Mouse (Mus musculus): Measurements from ENCODE around the gene Shisa2. TPM values are rescaled to one million over a fixed set of nuclear protein-coding genes. Genes with fewer than 3 reads are reported as not detected.

Gene Shisa2
- total RNA-seq, 2 experiments from 2014 or later = 4.3 to 11.7 TPM

Other genes starting within 250 kb of the Shisa2 start
- gene Phf11c, start 229.9 kb upstream of the Shisa2 start, total RNA-seq (2021) = under 1 TPM; 0.81 to 0.97 TPM
- gene Setdb2, start 184.4 kb upstream of the Shisa2 start, total RNA-seq (2021) = 10 to 100 TPM in 1 of 2 experiments, 1 to 10 TPM in 1; 8.6 to 12.1 TPM
- gene Cab39l, start 184.3 kb upstream of the Shisa2 start, total RNA-seq (2021) = 10 to 100 TPM; 34.8 to 41.6 TPM
- 10 to 100 TPM; 59.4 to 61.1 TPM for gene Cdadc1, start 27.3 kb upstream of the Shisa2 start, total RNA-seq (2021)